Mouse (Mus musculus): ENCODE data around the gene Cdc34b. TPM values are rescaled to one million over a fixed set of nuclear protein-coding genes. Genes with fewer than 3 reads are reported as not detected.
"Not testable (repeated sequence)": the region's sequence is repeated elsewhere in the genome, so short reads cannot be mapped to it uniquely, and the experiment has no call there.

Cdc34b gene
- 0.07 and 0.17 TPM in 2 replicates for polyA plus RNA-seq (2012; rRNA removed)

GRCm38 (mm10) chr11:94741732-94742272 is at the start of gene Cdc34b:
Gene Cdc34b, plus strand, starts transcription at chr11:94741782.
- DNase-seq (ENCODE audit: low spot score) = no peak

GRCm38 (mm10) chr11:94692502-94692901 is 49.1 kb upstream of the Cdc34b start:
- not testable (repeated sequence) for DNase-seq (ENCODE audit: low spot score)

- no peak for DNase-seq (ENCODE audit: low spot score)
These were observed 46.1 kb upstream of the Cdc34b start for GRCm38 (mm10) chr11:94695508-94695907.

- no peak for DNase-seq (ENCODE audit: low spot score)
These were observed 44.4 kb upstream of the Cdc34b start for GRCm38 (mm10) chr11:94697140-94697539.

GRCm38 (mm10) chr11:94697703-94698464 is 43.7 kb upstream of the Cdc34b start:
- no peak for DNase-seq (ENCODE audit: low spot score)

- DNase-seq (ENCODE audit: low spot score) = no peak
These were observed 42.2 kb upstream of the Cdc34b start for GRCm38 (mm10) chr11:94699399-94699798.

GRCm38 (mm10) chr11:94701401-94702215 is 40.0 kb upstream of the Cdc34b start:
- DNase-seq (ENCODE audit: low spot score) = no peak

- no peak for DNase-seq (ENCODE audit: low spot score)
These were observed 39.4 kb upstream of the Cdc34b start for GRCm38 (mm10) chr11:94702216-94702610.

- no peak for DNase-seq (ENCODE audit: low spot score)
These were observed 37.6 kb upstream of the Cdc34b start for GRCm38 (mm10) chr11:94704020-94704419.

- DNase-seq (ENCODE audit: low spot score) = no peak
These were observed 37.1 kb upstream of the Cdc34b start, which contains the start of gene Gm11541 for GRCm38 (mm10) chr11:94704472-94704871. Gene Gm11541, minus strand, starts transcription at chr11:94704499.

- no peak for DNase-seq (ENCODE audit: low spot score)
These were observed 28.2 kb upstream of the Cdc34b start for GRCm38 (mm10) chr11:94713246-94713860.

- DNase-seq (ENCODE audit: low spot score) = no peak
These were observed 26.0 kb upstream of the Cdc34b start for GRCm38 (mm10) chr11:94715622-94716021.

- no peak for DNase-seq (ENCODE audit: low spot score)
These were observed 24.8 kb upstream of the Cdc34b start for GRCm38 (mm10) chr11:94716754-94717153.

GRCm38 (mm10) chr11:94717239-94717638 is 24.3 kb upstream of the Cdc34b start:
- DNase-seq (ENCODE audit: low spot score) = no peak

- no peak for DNase-seq (ENCODE audit: low spot score)
These were observed 23.3 kb upstream of the Cdc34b start for GRCm38 (mm10) chr11:94718113-94718909.

GRCm38 (mm10) chr11:94719216-94719615 is 22.4 kb upstream of the Cdc34b start:
- DNase-seq (ENCODE audit: low spot score) = no peak

GRCm38 (mm10) chr11:94727306-94727705 is 14.3 kb upstream of the Cdc34b start:
- DNase-seq (ENCODE audit: low spot score) = no peak

- DNase-seq (ENCODE audit: low spot score) = no peak
These were observed 13.0 kb upstream of the Cdc34b start for GRCm38 (mm10) chr11:94728545-94728944.

- no peak for DNase-seq (ENCODE audit: low spot score)
These were observed 12.0 kb upstream of the Cdc34b start for GRCm38 (mm10) chr11:94729565-94729964.

GRCm38 (mm10) chr11:94730261-94730660 is 11.3 kb upstream of the Cdc34b start:
- DNase-seq (ENCODE audit: low spot score) = no peak

GRCm38 (mm10) chr11:94731229-94731628 is 10.4 kb upstream of the Cdc34b start:
- DNase-seq (ENCODE audit: low spot score) = no peak

All from urinary bladder, adult 2 months (tissue).